Mouse (Mus musculus): Measurements from ENCODE around the gene Klhl11.

DNA sequence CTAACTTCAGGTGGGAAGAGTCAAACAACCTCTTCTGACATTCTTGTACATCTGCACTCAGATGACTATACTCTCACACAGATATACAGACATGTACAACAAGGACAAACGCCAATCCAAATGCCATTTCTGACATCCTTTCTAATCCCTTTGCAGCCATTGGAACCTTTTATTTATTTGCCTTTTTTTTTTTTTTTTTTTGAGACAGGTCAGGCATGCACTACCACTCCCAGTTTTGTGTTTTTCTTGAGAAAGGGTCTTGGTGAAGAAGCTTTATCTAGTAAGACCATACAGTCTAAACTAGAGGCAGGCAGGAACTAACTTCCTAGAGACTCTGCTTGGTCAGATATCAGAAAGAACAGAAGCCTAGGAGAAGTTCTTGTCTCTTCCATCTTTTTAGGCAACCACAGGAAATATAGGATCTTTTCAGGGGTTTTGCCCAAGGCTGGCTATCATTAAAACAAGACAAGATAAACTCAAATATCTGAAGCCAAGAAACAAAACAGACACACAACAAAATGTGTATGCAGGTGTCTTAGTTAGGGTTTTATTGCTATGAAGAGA is 7.2 kb downstream of the Klhl11 start:
- no peak for TF ChIP-seq CTCF (IDR thresholded peaks at IDR 0.05; ENCODE audit: extremely low read depth, insufficient read length, insufficient replicate concordance, low read depth, low read length)
- no peak for TF ChIP-seq POLR2A (IDR thresholded peaks at IDR 0.05; ENCODE audit: low read depth, low read length)
